Mouse (Mus musculus): ENCODE results near the gene Tfrc. TPM values are rescaled to one million over a fixed set of nuclear protein-coding genes. Genes with fewer than 3 reads are reported as not detected.

The Tfrc gene
- polyA plus RNA-seq (2014; fragmentation: Illumina TruSeq; extraction: RNeasy Lipid Tissue Mini Kit (QIAGEN cat#74804); ENCODE audit: low read depth, low replicate concordance): 22.2 TPM

DNA sequence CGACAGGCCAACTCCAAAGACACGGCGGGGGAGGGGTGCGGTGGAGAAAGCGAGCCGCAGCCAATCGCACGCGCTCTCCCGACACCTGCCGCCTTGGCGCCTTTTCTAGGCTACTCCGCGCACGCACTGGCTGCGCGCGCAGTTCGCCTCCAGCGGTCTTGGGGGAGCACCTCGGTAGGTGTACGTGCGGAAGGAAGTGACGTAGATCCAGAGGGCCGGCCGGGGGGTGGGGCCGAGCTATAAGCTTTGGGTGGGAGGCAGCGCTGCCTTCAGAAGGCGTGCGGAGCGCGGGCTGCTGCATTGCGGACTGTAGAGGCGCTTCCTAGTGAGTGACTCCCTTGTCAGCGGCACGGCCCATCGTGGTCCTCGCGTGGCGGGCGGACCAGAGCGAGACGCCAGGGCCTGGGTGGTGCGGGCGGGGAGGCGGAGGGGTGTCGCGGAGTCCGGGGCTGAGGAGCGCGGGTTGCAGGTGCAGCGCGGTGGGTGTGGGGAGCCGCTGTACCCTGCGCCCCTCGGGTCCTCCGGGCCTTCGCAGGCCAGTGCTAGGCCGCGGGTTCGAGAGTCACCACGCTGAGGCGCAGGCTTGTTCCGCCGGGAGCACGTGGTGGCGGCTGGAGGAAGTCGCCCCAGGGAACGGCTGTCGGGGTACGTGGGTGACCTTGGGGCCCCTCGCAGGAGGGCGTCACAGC lies at the start of gene Tfrc:
Tfrc (plus strand) TSS at position 209 of the 689 bp plus-strand sequence.

DNA sequence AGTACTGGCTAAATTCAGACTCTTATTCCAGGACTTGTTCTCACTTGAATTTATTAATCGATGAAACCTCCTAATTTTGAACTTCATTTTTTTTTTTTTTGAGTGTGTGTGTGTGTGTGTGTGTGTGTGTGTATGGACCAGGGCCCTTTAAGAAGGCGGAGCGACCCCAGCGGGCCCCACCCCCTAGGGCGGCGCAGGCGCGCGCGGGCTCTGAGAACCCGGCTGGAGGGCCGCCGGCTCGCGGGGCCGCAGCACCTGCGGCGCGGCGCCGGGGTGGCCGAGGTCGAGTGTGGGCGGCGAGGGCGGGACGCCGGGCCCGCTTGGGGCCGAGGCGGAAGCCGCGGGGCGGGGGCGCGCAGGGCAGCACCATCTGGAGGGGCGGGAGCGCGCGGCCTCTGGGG lies 34.9 kb downstream of the Tfrc start, which contains the start of gene Tnk2:
Tnk2 (plus strand) TSS at position 214 of the 401 bp plus-strand sequence.

Other genes starting within 250 kb of the Tfrc start
- gene Tm4sf19, start 208.4 kb upstream of the Tfrc start, polyA plus RNA-seq (2014; fragmentation: Illumina TruSeq; extraction: RNeasy Lipid Tissue Mini Kit (QIAGEN cat#74804); ENCODE audit: low read depth, low replicate concordance): not detected
- 17.7 TPM for gene Tctex1d2, start 189.2 kb upstream of the Tfrc start, polyA plus RNA-seq (2014; fragmentation: Illumina TruSeq; extraction: RNeasy Lipid Tissue Mini Kit (QIAGEN cat#74804); ENCODE audit: low read depth, low replicate concordance)
- gene Pcyt1a, start 178.0 kb upstream of the Tfrc start, polyA plus RNA-seq (2014; fragmentation: Illumina TruSeq; extraction: RNeasy Lipid Tissue Mini Kit (QIAGEN cat#74804); ENCODE audit: low read depth, low replicate concordance): 71.4 TPM
- 1.2 TPM for gene Slc51a, start 121.0 kb upstream of the Tfrc start, polyA plus RNA-seq (2014; fragmentation: Illumina TruSeq; extraction: RNeasy Lipid Tissue Mini Kit (QIAGEN cat#74804); ENCODE audit: low read depth, low replicate concordance)
- gene Zdhhc19, start 112.7 kb upstream of the Tfrc start, polyA plus RNA-seq (2014; fragmentation: Illumina TruSeq; extraction: RNeasy Lipid Tissue Mini Kit (QIAGEN cat#74804); ENCODE audit: low read depth, low replicate concordance): not detected
- gene Tnk2, start 35.0 kb downstream of the Tfrc start, polyA plus RNA-seq (2014; fragmentation: Illumina TruSeq; extraction: RNeasy Lipid Tissue Mini Kit (QIAGEN cat#74804); ENCODE audit: low read depth, low replicate concordance): 17.3 TPM
- 0.18 TPM for gene Muc4, start 127.0 kb downstream of the Tfrc start, polyA plus RNA-seq (2014; fragmentation: Illumina TruSeq; extraction: RNeasy Lipid Tissue Mini Kit (QIAGEN cat#74804); ENCODE audit: low read depth, low replicate concordance)
- not detected for gene Muc20, start 188.5 kb downstream of the Tfrc start, polyA plus RNA-seq (2014; fragmentation: Illumina TruSeq; extraction: RNeasy Lipid Tissue Mini Kit (QIAGEN cat#74804); ENCODE audit: low read depth, low replicate concordance)
- not detected for gene Smbd1, start 201.6 kb downstream of the Tfrc start, polyA plus RNA-seq (2014; fragmentation: Illumina TruSeq; extraction: RNeasy Lipid Tissue Mini Kit (QIAGEN cat#74804); ENCODE audit: low read depth, low replicate concordance)

All from heart, adult 10 weeks (tissue).